Mouse (Mus musculus) hindbrain, embryonic 15.5 days (tissue): ENCODE measurements around the gene Krtap1-3. TPM values are rescaled to one million over a fixed set of nuclear protein-coding genes. Genes with fewer than 3 reads are reported as not detected.
"Not testable (repeated sequence)": the region's sequence is repeated elsewhere in the genome, so short reads cannot be mapped to it uniquely, and the experiment has no call there.

ENCODE experiments used
- ATAC-seq: fragments of 200-750 bp; cut with Nextera tagmentation; 2 replicates; pipeline ENCODE4 v1.8.0; 2017; ENCODE audit warnings: low read depth, moderate number of reproducible peaks, moderate TSS enrichment; ENCODE audit not compliant: low FRiP score
- H3K27ac ChIP-seq: fragments of 300-500 bp; sonication (generic); replicated peaks from 2 replicates; pipeline ENCODE4 v1.5.1; 2015; ENCODE audit warnings: mild to moderate bottlenecking, inconsistent platforms
- H3K27me3 ChIP-seq: fragments of 300-500 bp; sonication (generic); 2 replicates; pipeline ENCODE4 v1.6.1; 2015; ENCODE audit warnings: control low read depth, inconsistent platforms
- H3K36me3 ChIP-seq: fragments of 300-500 bp; sonication (generic); 2 replicates; pipeline ENCODE4 v1.6.1; 2015; ENCODE audit warnings: control low read depth, inconsistent platforms
- H3K4me1 ChIP-seq: fragments of 300-500 bp; sonication (generic); replicated peaks from 2 replicates; pipeline ENCODE4 v1.6.1; 2015; ENCODE audit warnings: control low read depth, inconsistent platforms
- H3K4me2 ChIP-seq: fragments of 300-500 bp; sonication (generic); 2 replicates; pipeline ENCODE4 v1.6.1; 2015; ENCODE audit warnings: moderate library complexity, mild to moderate bottlenecking, inconsistent platforms
- H3K4me3 ChIP-seq: fragments of 300-500 bp; sonication (generic); 2 replicates; pipeline ENCODE4 v1.5.1; 2015; ENCODE audit warnings: mild to moderate bottlenecking, inconsistent platforms
- H3K9ac ChIP-seq: fragments of 300-500 bp; sonication (generic); 2 replicates; pipeline ENCODE4 v1.6.1; 2015; ENCODE audit warnings: inconsistent platforms
- H3K9me3 ChIP-seq: fragments of 300-500 bp; sonication (generic); 2 replicates; pipeline ENCODE4 v1.6.1; 2016; ENCODE audit warnings: control low read depth, inconsistent platforms
- whole genome bisulfite sequencing: fragments of 180-500 bp; shearing (Covaris S2); methylation state at CpG from one replicate; pipeline ENCODE4 v1.1.7; 2015; 5-methylcytosine and 5-hydroxymethylcytosine counted together
- polyA plus RNA-seq: library from polyadenylated mRNA; unstranded; fragments of >200 nt; fragmentation: Nextera tagmentation; extraction: Ambion mirVana; gene quantifications from 2 replicates; pipeline ENCODE4 v1.2.1, GENCODE M21; 2015

The Krtap1-3 gene
- polyA plus RNA-seq, result not detected in 2 replicates

GRCm38 (mm10) chr11:99590981-99591380 is at the start of gene Krtap1-3:
TSS of gene Krtap1-3 (minus strand) at chr11:99591339.
- Histone ChIP-seq H3K4me3 (no peak within 1 kb of the TSS), H3K9ac (no peak within 1 kb of the TSS), H3K4me1 (no peaks in the 10 kb centered on the region), H3K9me3 (no peaks in the 10 kb centered on the region), H3K27me3 (no peaks in the 10 kb centered on the region), H3K4me2 (no peak within 1 kb of the TSS), H3K36me3 (no peaks in the 10 kb centered on the region), H3K27ac (no peak within 1 kb of the TSS)
- no peak for ATAC-seq
- 83% methylated on average over 6 of the region's 6 CpGs for WGBS

- no peaks in the 10 kb centered on the region for H3K9me3 ChIP-seq
- no peaks in the 10 kb centered on the region for H3K36me3 ChIP-seq
- 43% methylated on average over 1 of the region's 1 CpGs for WGBS
- H3K4me2 ChIP-seq, result no peak overlapping the region
- H3K4me3 ChIP-seq, result no peak overlapping the region
- no peak for ATAC-seq
- H3K27me3 ChIP-seq, result no peaks in the 10 kb centered on the region
- no peak overlapping the region for H3K27ac ChIP-seq
- H3K4me1 ChIP-seq, result no peaks in the 10 kb centered on the region
- no peak overlapping the region for H3K9ac ChIP-seq
These were observed 49.8 kb upstream of the Krtap1-3 start for GRCm38 (mm10) chr11:99640926-99641325.

GRCm38 (mm10) chr11:99637086-99637485 is 45.9 kb upstream of the Krtap1-3 start:
- Histone ChIP-seq H3K9me3 (no peaks in the 10 kb centered on the region), H3K36me3 (no peaks in the 10 kb centered on the region), H3K4me1 (no peaks in the 10 kb centered on the region), H3K9ac (no peak overlapping the region), H3K4me3 (no peak overlapping the region), H3K4me2 (no peak overlapping the region), H3K27me3 (no peaks in the 10 kb centered on the region), H3K27ac (no peak overlapping the region)
- WGBS, result 73% methylated on average over 1 of the region's 1 CpGs
- ATAC-seq, result no peak

GRCm38 (mm10) chr11:99634653-99635134 is 43.6 kb upstream of the Krtap1-3 start, which contains the start of gene Krtap4-2:
TSS of gene Krtap4-2 (minus strand) at chr11:99635084.
- ATAC-seq, result no peak
- Histone ChIP-seq H3K4me2 (no peak within 1 kb of the TSS), H3K9me3 (no peaks in the 10 kb centered on the region), H3K27ac (no peak within 1 kb of the TSS), H3K4me3 (no peak within 1 kb of the TSS), H3K4me1 (no peaks in the 10 kb centered on the region), H3K9ac (no peak within 1 kb of the TSS), H3K36me3 (no peaks in the 10 kb centered on the region), H3K27me3 (no peaks in the 10 kb centered on the region)
- 38% methylated on average over 8 of the region's 8 CpGs for WGBS

- ATAC-seq, result no peak
- no peak overlapping the region for H3K27ac ChIP-seq
- no peaks in the 10 kb centered on the region for H3K4me1 ChIP-seq
- no peak overlapping the region for H3K4me2 ChIP-seq
- H3K9me3 ChIP-seq, result no peaks in the 10 kb centered on the region
- H3K4me3 ChIP-seq, result no peak overlapping the region
- H3K27me3 ChIP-seq, result no peaks in the 10 kb centered on the region
- H3K36me3 ChIP-seq, result no peaks in the 10 kb centered on the region
- 67% methylated on average over 2 of the region's 2 CpGs for WGBS
- H3K9ac ChIP-seq, result no peak overlapping the region
These were observed 42.2 kb upstream of the Krtap1-3 start for GRCm38 (mm10) chr11:99633293-99633692.

- Histone ChIP-seq H3K9ac (no peak overlapping the region), H3K27ac (no peak overlapping the region), H3K4me1 (no peaks in the 10 kb centered on the region), H3K36me3 (no peaks in the 10 kb centered on the region), H3K9me3 (no peaks in the 10 kb centered on the region), H3K27me3 (no peaks in the 10 kb centered on the region), H3K4me2 (no peak overlapping the region), H3K4me3 (no peak overlapping the region)
- ATAC-seq, result no peak
- 81% methylated on average over 3 of the region's 3 CpGs for WGBS
These were observed 39.8 kb upstream of the Krtap1-3 start for GRCm38 (mm10) chr11:99630890-99631289.

GRCm38 (mm10) chr11:99628138-99628537 is 37.0 kb upstream of the Krtap1-3 start, which contains the start of gene Krtap4-1:
TSS of gene Krtap4-1 (minus strand) at chr11:99628238.
- Histone ChIP-seq H3K4me3 (no peak within 1 kb of the TSS), H3K27ac (no peak within 1 kb of the TSS), H3K4me2 (no peak within 1 kb of the TSS), H3K9me3 (no peaks in the 10 kb centered on the region), H3K9ac (no peak within 1 kb of the TSS), H3K36me3 (no peaks in the 10 kb centered on the region), H3K27me3 (no peaks in the 10 kb centered on the region), H3K4me1 (no peaks in the 10 kb centered on the region)
- 86% methylated on average over 4 of the region's 4 CpGs for WGBS
- ATAC-seq, result no peak

GRCm38 (mm10) chr11:99620335-99620734 is 29.2 kb upstream of the Krtap1-3 start, which contains the start of gene Gm11562:
TSS of gene Gm11562 (minus strand) at chr11:99620435.
- Histone ChIP-seq H3K4me1 (no peaks in the 10 kb centered on the region), H3K27ac (no peak within 1 kb of the TSS), H3K27me3 (no peaks in the 10 kb centered on the region), H3K9me3 (no peaks in the 10 kb centered on the region), H3K36me3 (no peaks in the 10 kb centered on the region), H3K4me2 (no peak within 1 kb of the TSS), H3K9ac (no peak within 1 kb of the TSS), H3K4me3 (no peak within 1 kb of the TSS)
- ATAC-seq, result no peak
- WGBS, result 94% methylated on average over 2 of the region's 2 CpGs

GRCm38 (mm10) chr11:99614796-99615363 is 23.7 kb upstream of the Krtap1-3 start, which contains the start of gene Krtap2-4:
TSS of gene Krtap2-4 (minus strand) at chr11:99614846.
- no peak within 1 kb of the TSS for H3K4me2 ChIP-seq
- H3K36me3 ChIP-seq, result no peaks in the 10 kb centered on the region
- no peaks in the 10 kb centered on the region for H3K4me1 ChIP-seq
- no peaks in the 10 kb centered on the region for H3K9me3 ChIP-seq
- H3K4me3 ChIP-seq, result no peak within 1 kb of the TSS
- no peak within 1 kb of the TSS for H3K9ac ChIP-seq
- WGBS, result 78% methylated on average over 3 of the region's 3 CpGs
- no peaks in the 10 kb centered on the region for H3K27me3 ChIP-seq
- ATAC-seq, result no peak
- H3K27ac ChIP-seq, result no peak within 1 kb of the TSS

- H3K27ac ChIP-seq, H3K27me3 ChIP-seq, ATAC-seq, H3K36me3 ChIP-seq, H3K4me1 ChIP-seq, H3K4me2 ChIP-seq, H3K4me3 ChIP-seq, H3K9me3 ChIP-seq, H3K9ac ChIP-seq: not testable (repeated sequence)
- 79% methylated on average over 1 of the region's 2 CpGs for WGBS
These were observed 18.9 kb upstream of the Krtap1-3 start, which contains the start of gene Gm11937 for GRCm38 (mm10) chr11:99610089-99610488. TSS of gene Gm11937 (minus strand) at chr11:99610189.

GRCm38 (mm10) chr11:99609126-99609525 is 18.0 kb upstream of the Krtap1-3 start:
- no peaks in the 10 kb centered on the region for H3K9me3 ChIP-seq
- no peaks in the 10 kb centered on the region for H3K27me3 ChIP-seq
- no peak overlapping the region for H3K9ac ChIP-seq
- 68% methylated on average over 1 of the region's 1 CpGs for WGBS
- H3K4me3 ChIP-seq, result no peak overlapping the region
- H3K27ac ChIP-seq, result no peak overlapping the region
- H3K36me3 ChIP-seq, result no peaks in the 10 kb centered on the region
- ATAC-seq, result no peak
- no peak overlapping the region for H3K4me2 ChIP-seq
- no peaks in the 10 kb centered on the region for H3K4me1 ChIP-seq

- not testable (repeated sequence) for ATAC-seq, H3K4me1 ChIP-seq, H3K4me2 ChIP-seq, H3K4me3 ChIP-seq, H3K9me3 ChIP-seq, H3K36me3 ChIP-seq, H3K27me3 ChIP-seq, H3K9ac ChIP-seq, H3K27ac ChIP-seq
- 88% methylated on average over 1 of the region's 1 CpGs for WGBS
These were observed 12.1 kb upstream of the Krtap1-3 start, which contains the start of gene Gm11938 for GRCm38 (mm10) chr11:99603208-99603607. TSS of gene Gm11938 (minus strand) at chr11:99603308.
